Mouse (Mus musculus) colon, adult 2 months (tissue): ENCODE results near the gene Oscp1. TPM values are rescaled to one million over a fixed set of nuclear protein-coding genes. Genes with fewer than 3 reads are reported as not detected.

Experiments
- polyA plus RNA-seq: library from polyadenylated mRNA; depleted of rRNA; stranded (reverse); fragments of >200 nt; gene quantifications from 2 replicates; pipeline ENCODE4 v1.2.3, GENCODE M21; 2012; rRNA removed

Oscp1 gene
- 1.3 and 1.9 TPM in 2 replicates for polyA plus RNA-seq

GRCm38 (mm10) chr4:126058134-126058996, at the start of gene Oscp1:
Gene Oscp1 (plus strand): TSS chr4:126058565.

GRCm38 (mm10) chr4:126024303-126024900, 34.0 kb upstream of the Oscp1 start, which contains the start of gene Csf3r:
Gene Csf3r (plus strand): TSS chr4:126024550.

GRCm38 (mm10) chr4:126046851-126047585, 11.3 kb upstream of the Oscp1 start, which contains the start of gene Mrps15:
Gene Mrps15 (plus strand): TSS chr4:126046925.

GRCm38 (mm10) chr4:126096464-126097111, 38.2 kb downstream of the Oscp1 start, which contains the start of gene Lsm10:
Gene Lsm10 (plus strand): TSS chr4:126096623.

DNA sequence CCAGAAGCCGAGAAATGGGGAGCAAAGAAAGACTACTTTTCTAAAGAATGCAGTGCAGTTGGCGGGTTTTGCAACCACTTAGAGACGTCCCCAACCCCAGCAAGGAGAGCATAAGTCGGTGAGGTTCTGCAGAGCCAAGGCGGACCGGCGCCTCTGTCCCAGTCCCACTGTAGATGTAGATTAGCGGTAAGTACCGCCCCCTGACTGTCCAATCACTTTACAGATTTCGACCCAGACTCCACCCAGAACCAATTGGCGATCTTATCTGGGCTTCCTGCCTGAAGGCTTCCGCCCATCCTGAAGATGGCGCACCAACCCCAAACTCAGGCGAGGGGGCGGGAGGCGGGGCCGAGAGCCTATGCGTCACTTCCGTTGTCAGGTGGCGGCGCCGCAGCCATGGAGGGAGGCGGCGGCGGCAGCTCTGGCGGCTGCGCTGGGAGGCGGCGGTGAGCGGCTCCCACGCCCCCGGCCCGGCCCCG, 45.3 kb downstream of the Oscp1 start, which contains the start of gene Stk40:
Stk40 (plus strand) TSS at position 368 of the 479 bp plus-strand sequence.

Other genes with a start within 250 kb of the Oscp1 start
- 1.7 TPM in 2 replicates for gene Csf3r, start 34.0 kb upstream of the Oscp1 start, polyA plus RNA-seq
- 78.9 and 79.6 TPM in 2 replicates for gene Mrps15, start 11.6 kb upstream of the Oscp1 start, polyA plus RNA-seq
- gene Lsm10, start 38.1 kb downstream of the Oscp1 start, polyA plus RNA-seq: 21.2 and 25.2 TPM in 2 replicates
- gene Stk40, start 45.4 kb downstream of the Oscp1 start, polyA plus RNA-seq: 36.5 and 38.8 TPM in 2 replicates
- 78.9 and 83.2 TPM in 2 replicates for gene Eva1b, start 89.2 kb downstream of the Oscp1 start, polyA plus RNA-seq
- gene Sh3d21, start 104.9 kb downstream of the Oscp1 start, polyA plus RNA-seq: 19.7 and 25.5 TPM in 2 replicates
- gene Thrap3, start 144.2 kb downstream of the Oscp1 start, polyA plus RNA-seq: 31.9 and 36.5 TPM in 2 replicates
- 62.3 and 63.5 TPM in 2 replicates for gene Map7d1, start 197.8 kb downstream of the Oscp1 start, polyA plus RNA-seq
- gene Trappc3, start 203.8 kb downstream of the Oscp1 start, polyA plus RNA-seq: 30.9 and 35.9 TPM in 2 replicates
- 2.5 and 2.7 TPM in 2 replicates for gene Col8a2, start 228.2 kb downstream of the Oscp1 start, polyA plus RNA-seq